Mouse (Mus musculus) embryo, embryonic 9.5 days (tissue): Measurements from ENCODE around the gene Zbtb20.

Experiments
- DNase-seq: peaks from one replicate; pipeline ENCODE4 v3.0.0-alpha.2; 2017; ENCODE audit errors: extremely low spot score

Zbtb20 gene

GRCm38 (mm10) chr16:42875852-42875980 lies at the start of gene Zbtb20:
Zbtb20 (plus strand) TSS chr16:42875881.
- no peak for DNase-seq

- DNase-seq, result no peak
Observed at GRCm38 (mm10) chr16:42835940-42836339, 39.7 kb upstream of the Zbtb20 start.

GRCm38 (mm10) chr16:42836404-42837120 lies 39.1 kb upstream of the Zbtb20 start:
- no peak for DNase-seq

- no peak for DNase-seq
Observed at GRCm38 (mm10) chr16:42838226-42838625, 37.5 kb upstream of the Zbtb20 start.

- DNase-seq, result no peak
Observed at GRCm38 (mm10) chr16:42857564-42858183, 18.0 kb upstream of the Zbtb20 start.

- no peak for DNase-seq
Observed at GRCm38 (mm10) chr16:42859251-42859650, 16.4 kb upstream of the Zbtb20 start.

GRCm38 (mm10) chr16:42863231-42863630 lies 12.4 kb upstream of the Zbtb20 start:
- no peak for DNase-seq

GRCm38 (mm10) chr16:42866061-42866460 lies 9.6 kb upstream of the Zbtb20 start:
- no peak for DNase-seq

GRCm38 (mm10) chr16:42872101-42872500 lies 3.6 kb upstream of the Zbtb20 start:
- DNase-seq, result no peak

- no peak for DNase-seq
Observed at GRCm38 (mm10) chr16:42873942-42874341, 1.7 kb upstream of the Zbtb20 start.

- DNase-seq, result peak; percentile 64
Observed at GRCm38 (mm10) chr16:42874456-42874855, 1.2 kb upstream of the Zbtb20 start.

- peak; percentile 97 for DNase-seq
Observed at GRCm38 (mm10) chr16:42874910-42875851, 500 bp upstream of the Zbtb20 start.

- DNase-seq, result peak; percentile 39
Observed at GRCm38 (mm10) chr16:42876021-42877000, 630 bp downstream of the Zbtb20 start.

GRCm38 (mm10) chr16:42880046-42880445 lies 4.4 kb downstream of the Zbtb20 start:
- DNase-seq, result no peak

GRCm38 (mm10) chr16:42885538-42885937 lies 9.9 kb downstream of the Zbtb20 start:
- peak; percentile 33 for DNase-seq

- DNase-seq, result no peak
Observed at GRCm38 (mm10) chr16:42885964-42886363, 10.3 kb downstream of the Zbtb20 start.

GRCm38 (mm10) chr16:42897125-42897693 lies 21.5 kb downstream of the Zbtb20 start:
- no peak for DNase-seq

- DNase-seq, result no peak
Observed at GRCm38 (mm10) chr16:42900328-42900727, 24.6 kb downstream of the Zbtb20 start.

- DNase-seq, result no peak
Observed at GRCm38 (mm10) chr16:42907283-42907701, 31.6 kb downstream of the Zbtb20 start.

GRCm38 (mm10) chr16:42908381-42908780 lies 32.7 kb downstream of the Zbtb20 start:
- DNase-seq, result no peak

GRCm38 (mm10) chr16:42908896-42909295 lies 33.2 kb downstream of the Zbtb20 start:
- no peak for DNase-seq
